Mouse (Mus musculus) urinary bladder, postnatal 14 days (tissue): ENCODE data around the gene Adk.
A peak's percentile ranks its signal among the peaks of the same experiment; 100 is the strongest.
"Not testable (repeated sequence)": the region's sequence is repeated elsewhere in the genome, so short reads cannot be mapped to it uniquely, and the experiment has no call there.

ENCODE experiments used
- DNase-seq: peaks from one replicate; pipeline ENCODE4 v3.0.0; 2021; ENCODE audit warnings: low spot score

Adk gene

DNA sequence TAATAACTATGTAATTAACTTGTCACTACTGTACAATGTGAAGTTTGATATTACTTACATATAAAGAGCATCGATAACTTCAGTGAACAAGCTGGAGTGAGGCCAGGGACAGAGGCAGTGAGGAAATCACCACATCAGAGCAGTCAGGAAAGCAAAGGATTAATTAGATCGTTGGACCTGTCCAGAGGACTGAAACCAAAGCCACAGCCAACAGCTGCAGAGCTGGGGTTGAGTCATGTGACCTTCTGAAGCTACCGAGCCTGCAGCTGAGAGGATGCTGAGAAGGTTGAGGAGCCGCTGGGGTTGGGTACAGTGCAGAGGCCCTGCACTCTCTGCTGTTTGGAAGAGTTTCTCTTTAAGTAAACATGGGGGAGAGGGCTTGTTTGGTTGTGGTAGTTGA, 387.4 kb downstream of the Adk start:
- no peak for DNase-seq

DNA sequence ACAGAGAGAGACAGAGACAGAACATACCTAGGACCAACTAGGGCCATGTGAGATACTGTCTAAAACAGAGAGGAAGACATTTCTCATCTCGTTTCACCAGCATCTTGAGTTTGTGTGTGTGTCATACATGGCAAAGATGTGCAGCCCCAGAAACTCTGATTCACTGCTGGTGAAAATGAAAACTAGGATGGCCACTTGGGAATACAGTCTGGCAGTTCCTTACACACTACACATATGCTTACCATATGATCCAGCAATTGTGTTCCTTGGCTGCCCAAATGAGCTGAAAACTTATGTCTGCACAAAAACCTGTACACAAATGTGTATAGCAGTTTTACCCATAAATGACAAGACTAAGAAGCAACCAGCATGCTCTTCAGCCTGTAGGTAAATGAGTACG, 388.2 kb downstream of the Adk start:
- no peak for DNase-seq

DNA sequence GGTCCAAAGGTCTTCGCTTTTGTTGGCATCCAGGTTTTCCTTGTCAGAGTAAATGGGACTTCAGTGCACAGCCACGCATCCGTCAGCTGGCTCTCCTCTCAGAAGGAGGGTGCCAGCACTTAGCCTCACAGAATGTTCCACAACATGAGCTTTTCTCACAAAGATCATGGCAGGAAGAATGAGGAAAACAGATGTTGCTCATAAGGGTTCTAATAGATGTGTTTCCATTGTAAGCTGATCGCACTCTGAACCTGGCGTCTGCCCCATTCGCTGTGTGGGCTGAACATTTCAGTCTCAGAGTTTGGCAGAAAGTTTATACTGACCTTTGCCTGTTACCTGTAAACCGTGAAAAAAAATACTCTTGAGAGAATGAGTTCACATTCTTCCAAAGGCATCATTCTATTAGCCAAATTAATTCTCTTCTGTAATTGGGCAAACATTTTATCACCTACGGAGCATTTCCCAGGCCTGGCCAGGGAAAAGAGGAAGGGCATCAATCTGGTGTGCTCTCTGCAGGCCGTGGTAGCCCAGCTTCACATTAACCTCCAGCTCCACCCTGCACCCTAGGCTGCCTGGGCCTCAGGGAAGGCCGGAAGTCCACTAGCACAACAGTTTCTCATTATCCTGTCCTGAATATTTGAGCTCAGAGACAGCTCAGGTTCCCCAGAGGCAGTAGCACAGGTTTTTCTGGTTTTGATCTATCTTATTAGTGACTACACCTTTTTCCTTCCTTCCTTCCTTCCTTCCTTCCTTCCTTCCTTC, 389.6 kb downstream of the Adk start:
- peak; percentile 16 for DNase-seq

DNA sequence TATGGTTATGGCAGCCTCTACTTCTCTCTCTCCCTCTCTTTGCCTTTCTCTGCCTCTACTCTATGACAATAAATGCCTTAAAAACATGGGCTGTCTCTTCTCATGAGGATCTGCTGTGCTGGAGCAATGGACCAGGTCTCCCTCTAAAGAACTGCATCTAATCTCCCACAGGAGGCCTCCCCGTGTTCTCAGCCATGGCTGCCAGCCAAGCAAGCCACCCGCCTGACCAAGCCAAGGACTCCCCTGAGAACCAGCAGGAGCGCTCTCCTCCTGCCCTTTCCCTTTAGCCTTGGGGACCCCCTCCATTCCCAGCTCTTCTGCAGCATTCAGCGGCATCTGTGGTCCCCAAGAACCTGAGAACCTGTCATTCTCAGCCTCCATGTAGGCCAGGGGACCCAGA, 400.2 kb downstream of the Adk start:
- DNase-seq: no peak

DNA sequence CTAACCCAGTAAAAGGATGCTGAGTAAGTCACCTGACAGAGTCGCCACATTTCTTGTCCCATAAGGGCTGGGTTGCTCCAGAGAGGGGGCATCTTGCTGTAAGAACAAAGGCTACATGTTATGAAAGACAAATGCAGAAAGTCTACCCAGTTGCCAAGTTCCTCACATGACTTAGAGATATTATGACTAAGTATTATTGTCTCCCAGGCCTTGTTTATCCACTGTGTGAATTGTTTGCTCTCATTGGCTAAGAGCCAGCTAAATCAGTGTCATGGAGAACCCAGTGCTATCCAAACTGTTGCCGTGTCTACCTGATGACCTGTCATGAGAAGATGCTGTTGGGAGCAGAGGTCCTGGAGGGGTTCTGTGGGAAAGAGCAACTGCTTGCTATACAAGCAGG, 401.5 kb downstream of the Adk start:
- no peak for DNase-seq

DNA sequence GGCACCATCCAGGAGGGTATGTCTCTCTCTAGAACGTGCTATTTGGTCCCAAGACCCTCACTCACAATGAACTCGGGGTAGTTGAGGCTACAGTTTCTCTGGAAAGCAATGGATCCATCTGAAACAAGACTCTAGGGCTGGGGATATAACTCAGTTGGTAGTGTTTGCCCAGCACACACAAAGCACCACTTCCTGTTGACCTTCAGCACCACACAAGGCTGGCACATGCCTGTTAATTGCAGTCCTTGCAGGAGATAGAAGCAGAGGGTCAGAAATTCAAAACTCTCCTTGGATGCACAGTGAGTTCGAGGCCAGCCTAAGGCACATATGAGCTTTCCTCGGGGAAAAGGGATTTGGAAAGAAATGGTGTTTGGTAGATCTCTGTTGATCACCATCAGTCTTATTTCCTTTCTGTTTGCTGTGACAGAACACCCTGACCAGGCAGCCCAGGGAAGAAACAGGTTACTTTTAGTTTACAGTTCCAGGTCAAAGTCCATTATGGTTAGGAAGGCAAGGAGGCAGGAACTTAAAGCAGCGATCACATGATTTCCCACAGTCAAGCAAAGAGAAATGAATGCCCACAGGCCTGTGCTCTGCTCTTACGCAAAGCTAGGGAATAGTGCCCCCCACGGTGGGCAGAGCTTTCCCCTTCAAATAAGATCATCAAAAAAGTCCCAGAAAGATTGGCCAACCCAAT, 403.4 kb downstream of the Adk start:
- DNase-seq: no peak

DNA sequence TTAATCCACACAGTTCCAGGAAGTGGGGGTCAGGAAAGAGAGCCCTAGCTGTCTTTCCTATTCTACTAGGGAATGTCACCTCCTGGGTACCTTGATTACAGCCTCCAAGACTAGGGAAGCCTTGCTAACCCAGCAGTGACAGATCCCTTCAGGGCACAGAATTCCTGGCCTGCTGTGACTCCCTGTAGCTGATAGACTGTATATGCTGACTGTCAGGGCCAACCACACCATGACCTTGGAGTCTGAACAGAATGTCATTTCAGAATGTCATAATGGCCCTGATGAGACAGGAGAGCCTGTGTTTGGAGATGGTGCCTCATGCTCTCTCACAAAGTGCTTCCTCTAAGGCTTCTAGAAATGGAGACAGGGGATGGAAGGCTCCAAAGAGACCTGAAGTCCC, 404.2 kb downstream of the Adk start:
- DNase-seq: no peak

DNA sequence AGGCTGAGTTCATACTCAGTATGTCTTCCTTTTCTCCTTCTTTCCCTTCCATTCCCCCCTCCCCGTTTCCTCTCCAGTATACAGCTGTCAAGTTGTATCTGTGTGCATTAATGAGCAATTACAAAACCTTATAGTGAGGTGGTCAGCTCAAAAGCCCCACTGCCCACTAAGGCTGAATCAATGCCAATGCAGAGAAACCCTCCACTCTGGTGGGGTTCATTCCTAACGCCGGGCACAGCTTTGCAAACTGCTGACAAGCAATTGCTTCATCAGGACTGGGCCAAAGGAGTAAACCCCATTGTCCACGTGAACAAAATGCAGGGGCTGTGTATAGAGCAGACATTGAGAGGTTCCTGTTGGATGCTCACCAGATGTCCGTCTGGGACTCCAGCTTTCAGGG, 405.5 kb downstream of the Adk start:
- DNase-seq: no peak

DNA sequence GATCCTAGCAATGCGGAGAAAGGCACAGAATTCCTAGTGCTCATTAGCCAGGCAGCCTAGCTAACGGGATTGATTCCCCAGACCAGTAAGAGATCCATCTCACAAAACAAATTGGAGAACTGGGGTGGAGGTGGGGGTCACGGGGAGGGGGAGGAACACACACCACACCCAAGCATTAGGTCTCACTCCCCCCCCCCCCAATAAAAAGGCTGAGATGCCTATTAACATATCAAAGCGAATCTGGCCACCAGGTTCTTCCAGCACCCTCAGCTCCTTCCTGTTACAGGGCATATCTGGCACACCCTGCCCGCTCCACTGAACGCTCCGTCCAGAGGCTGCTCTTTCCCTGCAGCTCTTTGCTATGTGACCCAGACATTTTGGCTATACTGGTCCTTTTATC, 406.3 kb downstream of the Adk start:
- DNase-seq: no peak

DNA sequence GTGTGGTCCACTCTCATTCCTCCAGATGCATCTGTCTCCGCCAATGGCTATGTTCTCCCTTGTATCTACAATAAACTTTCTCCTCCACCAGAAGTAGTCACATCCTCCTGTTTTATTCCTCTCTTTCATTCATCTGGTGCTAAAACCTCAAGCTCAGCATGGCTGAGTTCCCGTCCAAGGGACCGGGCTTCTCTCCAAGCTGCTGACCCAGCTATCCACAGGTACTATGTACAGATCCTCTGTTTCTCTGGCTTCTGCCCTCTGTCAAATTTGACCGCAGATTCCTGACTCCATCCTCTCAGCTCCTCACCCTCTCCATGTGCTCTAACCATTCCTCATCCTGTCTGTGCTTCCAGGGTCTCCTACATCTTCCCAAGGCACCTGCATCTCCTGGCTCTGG, 406.8 kb downstream of the Adk start:
- no peak for DNase-seq

DNA sequence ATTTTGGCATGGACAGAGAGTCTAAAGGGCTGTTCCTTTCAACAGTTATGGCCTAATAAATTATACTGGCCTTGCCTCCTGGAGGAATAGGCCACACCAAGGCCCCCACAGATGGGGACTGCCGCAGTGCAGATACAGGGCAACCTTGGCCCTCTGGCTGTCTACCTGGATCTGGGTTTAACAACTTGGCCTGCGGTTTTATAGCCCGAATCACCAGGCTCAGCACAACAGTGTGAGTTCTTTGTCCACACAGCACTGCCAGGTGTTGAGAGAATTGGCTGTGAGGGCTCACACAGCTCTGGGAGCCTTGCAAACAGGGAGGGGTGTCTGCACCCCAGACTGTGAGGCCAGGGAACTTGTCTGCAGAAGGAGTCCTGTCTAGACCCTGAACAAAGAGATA, 410.0 kb downstream of the Adk start:
- DNase-seq: no peak

DNA sequence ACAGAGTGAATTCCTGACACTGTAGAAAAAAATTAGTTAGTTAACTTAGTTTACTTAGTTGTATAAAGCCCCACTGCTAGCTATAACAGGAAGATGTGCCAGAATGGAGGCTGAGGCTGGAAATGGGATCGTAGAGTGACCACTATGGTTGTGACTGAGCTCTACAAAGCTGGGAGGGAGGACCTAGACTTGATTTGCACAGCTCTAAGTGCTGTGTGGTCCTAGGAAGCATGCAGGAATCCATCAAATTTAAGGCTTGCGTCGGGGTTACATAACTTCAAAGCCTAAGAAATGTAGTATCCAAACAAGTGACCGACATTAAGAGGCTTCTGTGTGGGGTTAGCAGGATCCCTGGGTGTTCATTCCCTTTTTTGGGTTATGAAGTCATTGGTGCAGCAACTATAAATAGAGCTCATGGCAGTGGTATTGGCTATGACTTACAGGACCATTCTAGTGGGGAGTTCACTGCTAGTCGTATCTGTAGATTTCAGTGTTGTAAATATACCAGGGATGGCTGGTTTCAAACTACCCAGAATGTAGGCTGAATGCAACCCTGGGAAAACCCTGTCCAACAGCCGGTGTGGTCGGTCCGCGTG, 410.8 kb downstream of the Adk start:
- DNase-seq: no peak

DNA sequence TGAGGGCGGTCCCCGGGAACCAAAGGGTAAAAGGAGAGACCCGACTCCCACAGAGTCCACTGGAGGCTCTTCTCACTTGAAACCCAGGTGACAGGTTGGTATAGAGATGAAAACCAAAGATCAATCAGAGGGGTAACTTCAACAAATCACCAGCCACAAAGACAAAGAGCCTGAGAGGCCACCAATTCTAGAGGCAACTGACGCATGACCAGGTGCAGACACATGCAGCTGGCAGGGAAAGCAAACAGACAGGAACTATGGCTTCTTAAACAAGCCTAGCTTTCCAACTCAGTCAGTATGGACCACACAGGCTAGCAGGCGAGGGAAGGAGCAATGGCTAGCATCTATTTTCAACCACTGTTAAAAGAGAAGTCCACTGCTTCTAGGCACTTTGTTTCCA, 418.0 kb downstream of the Adk start:
- DNase-seq: peak; percentile 15

DNA sequence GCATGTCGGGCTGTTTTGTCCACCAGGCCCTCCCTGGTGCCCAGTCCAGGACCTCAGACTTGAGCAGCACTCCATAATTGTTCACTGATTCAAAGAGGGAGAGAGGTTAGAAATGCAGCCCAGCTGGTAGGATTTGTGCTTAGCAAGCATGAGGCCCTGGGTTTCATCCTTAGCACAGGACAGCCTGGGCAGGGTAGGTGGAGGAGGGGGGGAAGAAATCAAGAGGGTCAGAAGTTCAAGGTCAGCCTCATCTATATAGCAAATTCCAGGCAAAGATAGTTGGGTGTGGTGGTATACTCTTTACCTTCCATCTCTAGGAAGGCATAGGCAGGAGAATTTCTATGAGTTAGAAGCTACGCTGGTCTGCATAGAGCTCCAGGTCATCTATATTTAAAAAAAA, 419.6 kb downstream of the Adk start:
- DNase-seq: no peak

DNA sequence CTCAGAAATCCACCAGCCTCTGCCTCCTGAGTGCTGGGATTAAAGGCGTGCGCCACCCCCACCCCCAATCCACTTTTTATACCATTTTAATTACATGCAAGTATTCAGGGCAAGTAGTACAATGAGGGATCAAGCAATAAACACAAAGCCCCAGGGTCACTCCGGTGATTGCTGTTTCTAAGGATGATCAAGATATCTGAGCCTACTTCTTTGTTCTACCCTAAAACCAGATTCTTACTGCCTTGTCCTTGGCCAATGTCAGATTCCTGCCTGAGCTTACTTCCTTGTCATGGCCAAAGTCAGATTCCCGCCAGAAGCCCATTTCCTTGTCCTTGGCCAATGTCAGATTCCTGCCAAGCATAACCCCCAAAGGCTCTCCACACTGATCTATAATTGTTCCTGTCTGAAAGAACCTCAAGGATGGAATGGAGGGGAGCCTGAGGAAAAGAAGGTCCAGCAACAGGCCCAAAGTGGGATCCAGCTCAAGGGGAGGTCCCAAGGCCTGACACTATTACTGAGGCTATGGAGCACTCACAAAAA, 422.3 kb downstream of the Adk start:
- DNase-seq: not testable (repeated sequence)

DNA sequence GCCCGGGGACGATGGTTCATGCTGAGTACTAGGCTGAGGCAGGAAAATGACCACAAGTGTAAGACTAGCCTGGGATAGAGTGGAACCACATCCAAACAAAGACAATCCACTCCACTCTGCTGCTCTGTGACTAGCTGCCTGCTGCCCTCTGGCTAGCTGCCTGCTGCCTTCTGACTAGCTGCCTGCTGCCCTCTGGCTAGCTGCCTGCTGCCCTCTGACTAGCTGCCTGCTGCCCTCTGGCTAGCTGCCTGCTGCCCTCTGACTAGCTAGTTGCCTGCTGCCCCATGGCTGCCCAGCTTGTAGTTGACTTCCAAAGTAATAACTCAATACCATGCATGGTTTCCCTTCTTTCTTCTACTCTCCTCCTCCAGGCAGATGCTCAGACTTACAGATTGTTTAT, 424.8 kb downstream of the Adk start:
- no peak for DNase-seq

DNA sequence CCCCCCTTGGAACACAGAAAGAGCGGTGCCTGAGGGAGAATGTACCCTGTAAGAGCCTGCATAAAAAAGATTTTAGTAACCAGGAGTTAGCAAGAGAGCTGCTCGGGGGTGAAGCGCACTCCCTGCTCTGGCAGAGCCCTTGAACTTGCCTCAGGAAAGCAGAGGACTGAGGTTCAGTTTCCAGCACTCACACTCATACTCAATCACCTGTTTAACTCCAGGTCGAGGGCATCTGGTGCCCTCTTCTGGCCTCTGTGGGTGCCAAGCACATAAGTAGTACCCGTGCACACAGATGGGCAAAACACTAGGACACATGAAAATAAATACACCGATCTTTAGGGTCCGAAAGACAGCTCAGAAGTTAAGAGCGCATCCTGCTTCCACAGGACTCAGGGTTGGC, 427.2 kb downstream of the Adk start:
- DNase-seq: no peak

DNA sequence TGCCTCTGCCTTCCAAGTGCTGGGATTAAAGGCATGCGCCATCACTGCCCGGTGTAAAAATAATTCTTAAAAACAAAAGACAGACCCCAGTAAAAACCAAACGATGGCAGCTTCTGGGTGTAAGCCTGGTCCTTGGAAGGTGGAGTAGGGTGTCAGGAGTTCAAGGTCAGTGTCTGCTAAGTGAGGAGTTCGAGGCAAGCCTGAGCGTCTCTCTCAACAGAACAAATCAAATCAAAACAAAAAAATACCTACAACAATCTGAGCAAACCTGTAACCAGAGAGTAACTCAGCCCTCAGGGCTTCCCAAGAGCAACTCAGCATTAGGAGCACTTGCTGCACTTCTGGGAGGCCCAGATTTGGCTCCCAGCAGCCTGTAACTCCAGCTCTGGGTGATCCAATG, 427.8 kb downstream of the Adk start:
- DNase-seq: no peak

DNA sequence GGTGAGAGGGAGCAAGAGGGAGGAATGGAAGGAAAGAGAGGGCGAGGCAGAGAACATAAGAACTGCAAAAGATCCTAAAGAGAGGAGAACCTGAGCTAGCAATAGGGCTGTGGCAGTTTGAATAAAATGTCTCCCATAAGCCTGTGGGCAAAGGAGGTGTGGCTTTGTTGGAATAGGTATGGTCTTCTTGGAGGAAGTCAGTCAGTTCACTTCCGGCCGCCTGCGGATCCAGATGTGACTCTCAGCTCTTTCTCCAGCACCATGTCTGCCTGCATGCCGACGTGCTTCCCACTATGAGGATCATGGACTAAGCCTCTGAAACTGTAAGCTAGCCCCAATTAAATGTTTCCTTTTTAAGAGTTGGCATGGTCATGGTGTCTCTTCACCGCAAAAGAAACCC, 428.9 kb downstream of the Adk start, which contains the start of gene Kat6b:
TSS of gene Kat6b (plus strand) at position 204 of the 400 bp plus-strand sequence.
- no peak for DNase-seq

DNA sequence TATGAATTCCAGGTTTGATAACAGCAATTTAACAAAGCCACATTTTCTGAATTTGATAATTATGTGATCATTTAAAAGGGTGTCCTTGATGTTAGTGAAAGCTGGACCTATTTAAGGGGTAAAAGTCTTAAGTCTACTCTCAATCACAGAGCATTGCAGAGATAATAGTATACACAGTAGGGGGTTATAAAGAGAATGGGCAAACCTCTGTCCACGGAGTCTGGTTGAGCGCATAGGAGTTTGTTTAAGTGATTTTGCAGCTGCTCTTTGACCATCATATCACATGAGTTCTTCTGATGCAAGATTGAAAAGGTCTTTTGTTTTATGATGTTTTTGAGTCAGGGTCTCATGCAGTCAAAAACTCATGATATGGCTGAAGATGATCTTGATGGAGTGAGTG, 431.8 kb downstream of the Adk start:
- no peak for DNase-seq

DNA sequence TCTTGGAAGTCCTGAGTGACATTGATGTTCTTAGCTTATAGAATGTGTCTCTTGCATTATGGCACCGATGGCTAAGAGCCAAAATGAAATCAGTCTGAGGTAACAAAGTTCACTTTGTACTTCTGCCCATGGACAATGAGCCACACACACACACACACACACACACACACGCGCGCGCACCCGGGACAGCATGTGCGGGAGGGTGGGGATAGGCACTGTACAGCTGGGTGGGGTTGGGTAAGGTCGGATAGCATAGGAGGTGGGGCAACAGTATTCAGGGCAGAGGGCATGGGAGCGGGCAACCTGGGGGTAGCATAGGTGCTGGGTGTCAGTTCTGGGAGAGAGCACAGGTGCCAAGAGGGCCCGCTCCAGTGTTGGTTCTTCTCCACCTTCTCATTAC, 432.3 kb downstream of the Adk start:
- DNase-seq: no peak

DNA sequence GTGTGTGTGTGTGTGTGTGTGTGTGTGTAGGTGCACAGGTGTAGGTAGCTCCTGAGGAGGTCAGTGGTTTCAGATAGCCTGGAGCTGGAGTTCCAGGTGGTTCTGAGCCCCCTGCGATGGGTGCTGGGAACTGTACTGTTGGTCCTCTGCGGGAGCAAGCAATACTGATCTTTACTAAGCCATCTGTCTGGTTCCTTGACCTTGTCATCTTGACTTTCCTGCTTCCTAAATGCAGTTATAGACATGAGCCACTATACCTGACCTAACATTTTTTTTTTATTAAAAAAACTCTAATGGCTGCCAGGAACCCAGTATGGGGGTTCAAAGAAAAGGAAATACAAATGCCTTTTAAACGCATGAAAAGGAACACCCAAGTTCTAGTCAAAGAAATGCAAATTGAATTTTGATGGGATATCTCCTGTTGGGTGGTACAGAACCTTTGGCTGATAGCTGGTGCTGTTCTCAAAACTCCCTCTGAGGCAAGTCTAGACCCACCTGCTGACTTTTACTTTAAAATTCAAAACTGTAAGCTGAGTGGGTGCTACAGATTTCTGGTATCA, 433.7 kb downstream of the Adk start:
- DNase-seq: no peak

DNA sequence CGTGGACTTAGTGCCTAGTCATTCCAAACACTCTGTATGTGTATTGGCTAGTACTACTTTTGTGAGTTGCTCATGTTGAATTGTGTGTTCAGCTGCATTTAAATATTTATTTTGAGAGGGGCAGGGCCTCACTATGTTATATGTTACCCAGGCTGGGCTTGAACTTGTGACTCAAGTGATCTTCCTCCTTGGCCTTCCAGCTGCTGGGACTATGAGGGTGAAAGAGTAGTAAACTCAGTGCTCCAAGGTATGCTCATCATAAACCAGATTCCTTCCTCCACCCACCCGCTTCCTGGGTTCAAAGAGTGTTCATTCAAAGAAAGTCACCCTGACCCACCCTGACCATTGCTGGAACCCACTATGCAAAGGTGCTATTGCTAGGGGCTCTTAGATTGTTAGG, 434.8 kb downstream of the Adk start:
- not testable (repeated sequence) for DNase-seq
